Mouse (Mus musculus): ENCODE data around the gene Slc35c1. TPM values are rescaled to one million over a fixed set of nuclear protein-coding genes. Genes with fewer than 3 reads are reported as not detected.

The Slc35c1 gene
- polyA plus RNA-seq, 1 experiment: 29.6 TPM

DNA sequence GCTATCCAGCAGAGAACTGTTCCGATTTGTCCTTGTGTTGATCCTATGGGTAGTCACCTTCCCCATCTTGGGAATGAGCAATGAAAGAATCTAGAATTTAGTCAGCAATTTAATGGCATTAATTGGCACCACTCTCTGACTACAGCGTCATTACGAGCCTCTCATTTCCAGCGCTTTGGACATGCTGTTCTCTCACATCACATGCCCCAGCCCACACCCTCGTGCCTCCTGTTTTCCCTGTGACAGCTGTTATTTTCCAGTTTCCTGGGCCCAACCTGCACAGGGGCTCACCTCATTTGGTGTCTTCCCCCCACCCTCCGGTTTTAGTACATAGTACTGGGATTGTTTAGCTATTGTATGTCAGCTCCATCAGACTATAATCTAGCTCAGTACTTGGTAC, 25.3 kb downstream of the Slc35c1 start:
- Histone ChIP-seq H3K27ac (ENCODE audit: insufficient read depth, low read depth, low read length) (no peak overlapping the region), H3K27me3 (replicated peaks; ENCODE audit: control insufficient read depth, insufficient read depth, low read length) (no peaks in the 10 kb centered on the region), H3K36me3 (ENCODE audit: control insufficient read depth, insufficient read depth, low read length) (no peaks in the 10 kb centered on the region), H3K4me1 (ENCODE audit: control insufficient read depth, insufficient read depth, low read length) (peaks cover 35% of the 10 kb centered on the region), H3K4me3 (ENCODE audit: insufficient read depth, low read depth, low read length) (no peak overlapping the region)
- DNase-seq: no peak
- TF ChIP-seq POLR2A (IDR thresholded peaks at IDR 0.05; ENCODE audit: low read depth, low read length): no peak
- no peak for TF ChIP-seq CTCF (conservative IDR thresholded peaks at IDR 0.05; ENCODE audit: insufficient read depth, insufficient read length, low read depth, low read length)
- 36% methylated on average over 6 of the region's 6 CpGs for WGBS

- 5% methylated on average over 12 of the region's 12 CpGs for WGBS
- Histone ChIP-seq H3K4me1 (ENCODE audit: control insufficient read depth, insufficient read depth, low read length) (peaks cover 35% of the 10 kb centered on the region), H3K36me3 (ENCODE audit: control insufficient read depth, insufficient read depth, low read length) (no peaks in the 10 kb centered on the region), H3K27me3 (replicated peaks; ENCODE audit: control insufficient read depth, insufficient read depth, low read length) (no peaks in the 10 kb centered on the region), H3K4me3 (ENCODE audit: insufficient read depth, low read depth, low read length) (peak overlapping the region; percentile 47), H3K27ac (ENCODE audit: insufficient read depth, low read depth, low read length) (peak overlapping the region; percentile 48)
- no peak for DNase-seq
- TF ChIP-seq POLR2A (IDR thresholded peaks at IDR 0.05; ENCODE audit: low read depth, low read length) (no peak), CTCF (conservative IDR thresholded peaks at IDR 0.05; ENCODE audit: insufficient read depth, insufficient read length, low read depth, low read length) (no peak)
Observed at GRCm38 (mm10) chr2:92434375-92434745, 26.0 kb downstream of the Slc35c1 start.

- Histone ChIP-seq H3K4me1 (ENCODE audit: control insufficient read depth, insufficient read depth, low read length) (peaks cover 35% of the 10 kb centered on the region), H3K4me3 (ENCODE audit: insufficient read depth, low read depth, low read length) (peak within 1 kb of the TSS; percentile 91), H3K27ac (ENCODE audit: insufficient read depth, low read depth, low read length) (peak within 1 kb of the TSS; percentile 74), H3K36me3 (ENCODE audit: control insufficient read depth, insufficient read depth, low read length) (no peaks in the 10 kb centered on the region), H3K27me3 (replicated peaks; ENCODE audit: control insufficient read depth, insufficient read depth, low read length) (no peaks in the 10 kb centered on the region)
- TF ChIP-seq CTCF (conservative IDR thresholded peaks at IDR 0.05; ENCODE audit: insufficient read depth, insufficient read length, low read depth, low read length): no peak
- TF ChIP-seq POLR2A (IDR thresholded peaks at IDR 0.05; ENCODE audit: low read depth, low read length): peak; percentile 93
- WGBS: under 1% methylated on average over 76 of the region's 76 CpGs
- peak; percentile 99 for DNase-seq
Observed at GRCm38 (mm10) chr2:92433578-92434374, 26.6 kb downstream of the Slc35c1 start, which contains the start of gene Cry2. Cry2 (minus strand) TSS chr2:92434043.

DNA sequence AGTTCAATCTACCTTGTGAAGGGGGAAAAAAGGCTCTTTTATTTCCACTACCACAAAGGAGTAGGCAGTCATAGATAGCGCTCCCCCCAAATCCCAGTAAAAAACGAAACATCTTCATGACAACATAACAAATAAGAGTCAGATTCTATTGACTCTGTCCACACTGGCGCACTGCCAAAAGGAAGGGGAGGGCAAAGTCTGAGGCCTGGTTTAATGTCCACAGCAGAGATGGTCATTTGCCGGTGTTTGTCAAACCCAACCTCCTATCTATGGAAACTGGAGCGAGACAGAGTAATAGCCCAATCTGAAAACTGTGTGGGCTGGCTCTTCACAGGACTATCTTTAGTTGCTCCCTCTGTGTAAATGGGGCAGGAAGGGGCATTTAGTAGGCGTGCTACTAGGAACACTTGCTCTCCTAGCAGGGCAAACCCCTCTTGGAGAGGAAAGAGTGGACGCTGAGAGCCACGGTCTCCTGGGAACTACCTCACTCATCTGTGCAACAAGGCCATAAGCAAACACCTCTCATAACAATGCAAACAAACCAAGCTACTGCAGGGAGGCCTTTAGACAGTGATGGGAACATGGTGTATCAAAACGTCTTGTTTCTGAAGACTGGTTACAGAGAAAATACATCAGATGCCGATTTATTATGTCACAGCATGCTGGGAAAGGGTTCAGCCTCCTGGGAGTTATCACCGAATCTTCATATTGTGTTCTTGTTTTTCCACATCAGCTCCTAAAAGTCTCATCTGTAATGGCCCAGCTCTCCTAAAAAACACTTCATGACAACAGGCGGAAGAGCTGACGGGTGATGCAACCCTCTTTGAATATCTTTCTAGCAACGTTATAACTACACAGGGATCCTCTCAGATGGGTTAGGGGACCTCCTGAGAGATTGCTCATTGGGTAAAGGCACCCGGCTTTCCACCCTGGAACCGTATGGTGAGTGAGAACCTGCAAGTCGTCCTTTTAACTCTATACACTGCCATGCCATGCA, 27.7 kb downstream of the Slc35c1 start:
- Histone ChIP-seq H3K27me3 (replicated peaks; ENCODE audit: control insufficient read depth, insufficient read depth, low read length) (no peaks in the 10 kb centered on the region), H3K36me3 (ENCODE audit: control insufficient read depth, insufficient read depth, low read length) (no peaks in the 10 kb centered on the region), H3K27ac (ENCODE audit: insufficient read depth, low read depth, low read length) (peak overlapping the region; percentile 61), H3K4me1 (ENCODE audit: control insufficient read depth, insufficient read depth, low read length) (peaks cover 40% of the 10 kb centered on the region), H3K4me3 (ENCODE audit: insufficient read depth, low read depth, low read length) (peak overlapping the region; percentile 91)
- TF ChIP-seq POLR2A (IDR thresholded peaks at IDR 0.05; ENCODE audit: low read depth, low read length) (no peak), CTCF (conservative IDR thresholded peaks at IDR 0.05; ENCODE audit: insufficient read depth, insufficient read length, low read depth, low read length) (no peak)
- peak; percentile 92 for DNase-seq
- WGBS: 27% methylated on average over 17 of the region's 17 CpGs

GRCm38 (mm10) chr2:92431611-92432179, 28.6 kb downstream of the Slc35c1 start:
- TF ChIP-seq POLR2A (IDR thresholded peaks at IDR 0.05; ENCODE audit: low read depth, low read length) (no peak), CTCF (conservative IDR thresholded peaks at IDR 0.05; ENCODE audit: insufficient read depth, insufficient read length, low read depth, low read length) (no peak)
- peaks cover 43% of the 10 kb centered on the region for H3K4me1 ChIP-seq (ENCODE audit: control insufficient read depth, insufficient read depth, low read length)
- peak overlapping the region; percentile 58 for H3K27ac ChIP-seq (ENCODE audit: insufficient read depth, low read depth, low read length)
- DNase-seq: peak; percentile 27
- H3K36me3 ChIP-seq (ENCODE audit: control insufficient read depth, insufficient read depth, low read length): no peaks in the 10 kb centered on the region
- H3K4me3 ChIP-seq (ENCODE audit: insufficient read depth, low read depth, low read length): peak overlapping the region; percentile 42
- 23% methylated on average over 11 of the region's 11 CpGs for WGBS
- H3K27me3 ChIP-seq (replicated peaks; ENCODE audit: control insufficient read depth, insufficient read depth, low read length): no peaks in the 10 kb centered on the region

- H3K27me3 ChIP-seq (replicated peaks; ENCODE audit: control insufficient read depth, insufficient read depth, low read length): no peaks in the 10 kb centered on the region
- TF ChIP-seq CTCF (conservative IDR thresholded peaks at IDR 0.05; ENCODE audit: insufficient read depth, insufficient read length, low read depth, low read length) (no peak), POLR2A (IDR thresholded peaks at IDR 0.05; ENCODE audit: low read depth, low read length) (no peak)
- H3K27ac ChIP-seq (ENCODE audit: insufficient read depth, low read depth, low read length): peak overlapping the region; percentile 61
- H3K36me3 ChIP-seq (ENCODE audit: control insufficient read depth, insufficient read depth, low read length): no peaks in the 10 kb centered on the region
- peaks cover 45% of the 10 kb centered on the region for H3K4me1 ChIP-seq (ENCODE audit: control insufficient read depth, insufficient read depth, low read length)
- DNase-seq: peak; percentile 65
- WGBS: 49% methylated on average over 21 of the region's 21 CpGs
- peak overlapping the region; percentile 42; the same call in 1 of the 2 replicates for H3K4me3 ChIP-seq (ENCODE audit: insufficient read depth, low read depth, low read length)
Observed at GRCm38 (mm10) chr2:92430723-92431541, 29.4 kb downstream of the Slc35c1 start.

All from kidney, adult 2 months (tissue).